Mouse (Mus musculus): ENCODE measurements around the gene Nrxn2. TPM values are rescaled to one million over a fixed set of nuclear protein-coding genes. Genes with fewer than 3 reads are reported as not detected.

Nrxn2 gene
- polyA plus RNA-seq, 2 experiments: 2.6 to 3.6 TPM

DNA sequence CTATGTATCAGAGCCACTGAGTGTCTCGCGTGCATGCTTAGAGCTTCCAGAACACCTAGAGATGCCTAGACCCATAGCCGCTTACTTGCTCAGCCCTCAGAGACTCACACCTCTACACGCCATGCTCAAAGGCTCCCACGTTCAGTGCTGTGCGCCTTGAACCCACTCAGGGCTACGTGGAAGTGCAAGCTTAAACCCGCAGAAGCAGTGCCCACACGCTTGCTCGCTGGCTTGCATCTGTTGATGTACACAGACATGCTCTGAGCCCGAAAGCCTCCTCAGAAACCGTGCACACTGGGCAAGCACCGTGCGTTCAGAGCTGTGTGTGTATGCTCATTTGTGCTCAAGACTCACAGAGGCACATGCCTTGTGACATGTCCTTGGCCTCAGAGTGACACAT lies 103.8 kb downstream of the Nrxn2 start:
- no peaks in the 10 kb centered on the region for H3K27me3 ChIP-seq (ENCODE audit: control insufficient read depth, insufficient read depth, low read length)
- 87% methylated on average over 14 of the region's 14 CpGs for WGBS
- no peak overlapping the region for H3K4me2 ChIP-seq (replicated peaks; ENCODE audit: low read depth, low read length, severe bottlenecking)
- H3K27ac ChIP-seq (replicated peaks; ENCODE audit: low read depth, low read length): no peak overlapping the region
- no peak for TF ChIP-seq POLR2A (IDR thresholded peaks at IDR 0.05; ENCODE audit: borderline replicate concordance, extremely low read depth, insufficient read depth, insufficient read length)
- no peaks in the 10 kb centered on the region for H3K4me1 ChIP-seq (ENCODE audit: control insufficient read depth, insufficient read depth, low read length)
- no peak overlapping the region for H3K9ac ChIP-seq (ENCODE audit: low read depth, low read length, severe bottlenecking)
- no peak overlapping the region for H3K4me3 ChIP-seq (replicated peaks; ENCODE audit: low read length)
- ATAC-seq (ENCODE audit: low FRiP score, low read depth) (no peak), DNase-seq (ENCODE audit: low spot score) (no peak)
- H3K9me3 ChIP-seq (ENCODE audit: control insufficient read depth, low read length): no peaks in the 10 kb centered on the region
- H3K36me3 ChIP-seq (ENCODE audit: control insufficient read depth, insufficient read depth, low read length): no peaks in the 10 kb centered on the region

DNA sequence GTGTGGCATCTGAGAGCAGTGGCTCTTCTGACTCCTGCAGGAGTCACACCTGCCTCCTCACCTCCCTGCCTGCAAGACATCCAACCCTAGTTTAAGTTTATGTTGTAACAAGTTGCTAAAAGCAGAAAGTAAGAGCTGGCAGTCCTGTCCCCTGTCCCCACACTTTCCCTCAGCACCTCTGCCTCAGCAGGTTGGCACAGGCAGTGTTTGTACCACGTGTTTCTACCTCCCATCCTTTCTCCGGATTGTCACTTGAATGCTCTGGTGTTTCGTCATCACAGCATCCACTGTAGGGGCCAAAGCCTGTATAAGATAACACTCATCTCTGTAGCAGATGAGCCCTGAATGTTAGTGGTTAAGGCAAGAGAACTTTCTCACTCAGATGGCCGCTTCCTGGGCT lies 106.5 kb downstream of the Nrxn2 start:
- no peak for ATAC-seq (ENCODE audit: low FRiP score, low read depth)
- TF ChIP-seq POLR2A (IDR thresholded peaks at IDR 0.05; ENCODE audit: borderline replicate concordance, extremely low read depth, insufficient read depth, insufficient read length): no peak
- H3K36me3 ChIP-seq (ENCODE audit: control insufficient read depth, insufficient read depth, low read length): no peaks in the 10 kb centered on the region
- no peak overlapping the region for H3K4me2 ChIP-seq (replicated peaks; ENCODE audit: low read depth, low read length, severe bottlenecking)
- H3K9me3 ChIP-seq (ENCODE audit: control insufficient read depth, low read length): no peaks in the 10 kb centered on the region
- WGBS: 75% methylated on average over 4 of the region's 4 CpGs
- H3K9ac ChIP-seq (ENCODE audit: low read depth, low read length, severe bottlenecking): no peak overlapping the region
- no peaks in the 10 kb centered on the region for H3K4me1 ChIP-seq (ENCODE audit: control insufficient read depth, insufficient read depth, low read length)
- no peak overlapping the region for H3K27ac ChIP-seq (replicated peaks; ENCODE audit: low read depth, low read length)
- no peak for DNase-seq (ENCODE audit: low spot score)
- peaks cover 12% of the 10 kb centered on the region for H3K27me3 ChIP-seq (ENCODE audit: control insufficient read depth, insufficient read depth, low read length)
- no peak overlapping the region for H3K4me3 ChIP-seq (replicated peaks; ENCODE audit: low read length)

DNA sequence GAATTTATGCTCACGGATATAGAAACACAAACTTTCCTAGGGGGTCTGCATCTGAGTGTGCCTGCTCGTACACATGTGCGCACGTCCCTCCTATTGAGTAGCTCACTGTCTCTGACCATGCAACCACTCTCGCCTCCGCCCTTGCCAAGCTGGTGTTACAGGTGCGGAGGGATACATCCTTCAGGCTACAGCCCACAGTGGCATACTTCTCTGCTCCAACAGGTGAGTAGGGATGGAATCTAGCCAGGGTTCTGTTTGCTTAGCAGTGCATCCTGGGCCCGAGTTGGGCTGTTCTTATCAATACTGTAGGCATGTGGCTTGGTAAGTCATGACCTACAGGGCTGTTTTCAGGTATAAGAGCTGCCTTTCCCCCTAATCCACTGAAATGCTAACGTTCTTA lies 107.5 kb downstream of the Nrxn2 start:
- no peak for ATAC-seq (ENCODE audit: low FRiP score, low read depth)
- H3K27me3 ChIP-seq (ENCODE audit: control insufficient read depth, insufficient read depth, low read length): peaks cover 20% of the 10 kb centered on the region
- peaks cover under 1% of the 10 kb centered on the region; the same call in 1 of the 2 replicates for H3K4me1 ChIP-seq (ENCODE audit: control insufficient read depth, insufficient read depth, low read length)
- WGBS: 94% methylated on average over 9 of the region's 9 CpGs
- H3K4me3 ChIP-seq (replicated peaks; ENCODE audit: low read length): no peak overlapping the region
- no peaks in the 10 kb centered on the region for H3K36me3 ChIP-seq (ENCODE audit: control insufficient read depth, insufficient read depth, low read length)
- no peak overlapping the region for H3K4me2 ChIP-seq (replicated peaks; ENCODE audit: low read depth, low read length, severe bottlenecking)
- H3K9me3 ChIP-seq (ENCODE audit: control insufficient read depth, low read length): no peaks in the 10 kb centered on the region
- no peak overlapping the region for H3K9ac ChIP-seq (ENCODE audit: low read depth, low read length, severe bottlenecking)
- no peak for TF ChIP-seq POLR2A (IDR thresholded peaks at IDR 0.05; ENCODE audit: borderline replicate concordance, extremely low read depth, insufficient read depth, insufficient read length)
- no peak overlapping the region for H3K27ac ChIP-seq (replicated peaks; ENCODE audit: low read depth, low read length)
- DNase-seq (ENCODE audit: low spot score): no peak

DNA sequence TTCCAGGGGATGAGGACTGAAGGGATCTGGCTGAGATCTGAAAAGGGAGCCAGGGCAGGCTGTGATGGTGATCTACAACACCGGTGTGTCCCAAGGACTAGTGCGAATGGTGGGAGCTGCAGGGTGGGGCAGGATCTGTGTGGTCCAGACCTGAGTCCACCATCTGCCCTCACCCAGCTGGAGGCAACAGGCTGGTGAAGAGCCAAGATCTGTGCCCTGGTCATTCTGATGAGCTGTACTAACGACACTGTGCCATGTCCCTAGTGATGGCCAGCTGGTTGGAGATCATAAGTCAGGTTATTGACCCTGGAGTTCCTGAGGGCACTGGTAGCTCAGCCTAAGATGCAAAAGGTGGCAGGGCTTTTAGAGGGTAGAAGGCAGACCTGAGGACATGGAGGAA lies 108.9 kb downstream of the Nrxn2 start:
- no peak overlapping the region for H3K9ac ChIP-seq (ENCODE audit: low read depth, low read length, severe bottlenecking)
- no peaks in the 10 kb centered on the region for H3K9me3 ChIP-seq (ENCODE audit: control insufficient read depth, low read length)
- no peak overlapping the region for H3K27ac ChIP-seq (replicated peaks; ENCODE audit: low read depth, low read length)
- no peaks in the 10 kb centered on the region for H3K36me3 ChIP-seq (ENCODE audit: control insufficient read depth, insufficient read depth, low read length)
- H3K4me3 ChIP-seq (replicated peaks; ENCODE audit: low read length): no peak overlapping the region
- peaks cover 13% of the 10 kb centered on the region for H3K4me1 ChIP-seq (ENCODE audit: control insufficient read depth, insufficient read depth, low read length)
- TF ChIP-seq POLR2A (IDR thresholded peaks at IDR 0.05; ENCODE audit: borderline replicate concordance, extremely low read depth, insufficient read depth, insufficient read length): no peak
- H3K4me2 ChIP-seq (replicated peaks; ENCODE audit: low read depth, low read length, severe bottlenecking): no peak overlapping the region
- no peak for DNase-seq (ENCODE audit: low spot score)
- peaks cover 34% of the 10 kb centered on the region for H3K27me3 ChIP-seq (ENCODE audit: control insufficient read depth, insufficient read depth, low read length)
- ATAC-seq (ENCODE audit: low FRiP score, low read depth): no peak
- 80% methylated on average over 3 of the region's 3 CpGs for WGBS

DNA sequence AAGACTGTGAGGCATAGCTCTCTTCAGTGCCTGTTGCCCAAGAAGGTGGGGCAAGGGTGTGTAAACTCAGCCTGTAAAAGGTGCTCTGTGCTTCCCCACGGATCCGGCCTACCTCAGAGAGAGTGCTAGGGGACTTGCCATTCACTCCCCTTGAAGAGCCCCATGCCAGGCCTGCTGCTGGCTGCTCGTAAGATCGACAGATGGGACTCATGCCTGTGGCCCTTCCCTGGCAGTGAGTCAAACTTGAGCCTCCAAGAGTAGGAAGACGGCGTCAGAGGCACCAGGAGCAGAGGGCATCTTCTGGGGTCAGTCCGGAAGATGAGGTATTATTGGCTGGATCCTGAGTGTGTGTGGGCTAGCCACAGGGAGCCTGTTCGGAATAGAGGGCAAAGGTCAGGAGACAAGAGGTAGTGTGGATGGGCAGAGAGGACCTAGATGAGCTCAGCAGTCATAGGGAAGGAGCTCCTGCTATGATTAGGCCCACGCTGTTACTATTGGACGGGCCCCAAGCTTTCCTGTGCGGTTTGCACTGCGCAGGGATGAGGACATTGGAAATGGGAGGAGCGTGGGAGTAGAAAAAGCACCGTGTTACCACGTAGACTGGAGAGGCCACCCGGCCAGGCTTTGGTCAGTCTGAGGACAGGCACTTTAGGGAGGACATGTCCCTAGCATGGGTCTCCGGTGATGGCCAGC lies 109.5 kb downstream of the Nrxn2 start:
- TF ChIP-seq POLR2A (IDR thresholded peaks at IDR 0.05; ENCODE audit: borderline replicate concordance, extremely low read depth, insufficient read depth, insufficient read length): no peak
- H3K4me1 ChIP-seq (ENCODE audit: control insufficient read depth, insufficient read depth, low read length): peaks cover 13% of the 10 kb centered on the region
- no peak overlapping the region for H3K4me3 ChIP-seq (replicated peaks; ENCODE audit: low read length)
- 75% methylated on average over 17 of the region's 17 CpGs for WGBS
- no peak overlapping the region for H3K9ac ChIP-seq (ENCODE audit: low read depth, low read length, severe bottlenecking)
- H3K9me3 ChIP-seq (ENCODE audit: control insufficient read depth, low read length): no peaks in the 10 kb centered on the region
- no peak overlapping the region for H3K4me2 ChIP-seq (replicated peaks; ENCODE audit: low read depth, low read length, severe bottlenecking)
- no peaks in the 10 kb centered on the region for H3K36me3 ChIP-seq (ENCODE audit: control insufficient read depth, insufficient read depth, low read length)
- H3K27ac ChIP-seq (replicated peaks; ENCODE audit: low read depth, low read length): no peak overlapping the region
- H3K27me3 ChIP-seq (ENCODE audit: control insufficient read depth, insufficient read depth, low read length): peaks cover 40% of the 10 kb centered on the region
- ATAC-seq (ENCODE audit: low FRiP score, low read depth): no peak
- no peak for DNase-seq (ENCODE audit: low spot score)

Data from limb, embryonic 14.5 days (tissue).